Mouse (Mus musculus) liver, postnatal 0 days (tissue): ENCODE data around the gene Matn4.

ENCODE experiments used
- CTCF ChIP-seq: sonication (generic); IDR thresholded peaks from 2 replicates; pipeline ENCODE4 v1.5.1; 2016; ENCODE audit warnings: antibody characterized with exemption, low read depth
- EP300 ChIP-seq: IDR thresholded peaks from 2 replicates; pipeline ENCODE4 v1.6.1; 2016; ENCODE audit warnings: antibody characterized with exemption, low read depth, mild to moderate bottlenecking

DNA sequence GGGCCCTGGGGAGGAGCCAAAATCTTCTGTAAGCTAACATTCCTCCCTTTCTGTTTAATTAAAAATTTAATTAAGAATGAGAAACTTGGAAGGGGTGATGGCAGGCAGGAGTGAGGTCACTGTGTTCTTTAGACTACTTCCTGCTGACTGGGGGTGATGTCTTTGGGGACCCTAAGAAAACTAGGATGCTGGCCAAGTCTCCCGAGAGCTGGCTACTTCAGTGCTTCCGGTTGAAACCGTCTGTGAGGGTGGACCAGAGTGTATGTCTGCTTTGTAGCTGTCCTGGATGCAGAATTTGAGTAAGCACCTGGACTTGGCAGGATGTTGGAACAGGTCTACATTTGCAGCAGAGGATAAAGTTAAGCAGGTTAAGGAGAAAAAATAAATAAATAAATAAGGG, 38.0 kb downstream of the Matn4 start:
- no peak for TF ChIP-seq CTCF
- TF ChIP-seq EP300, result no peak
